ENCODE assay signal across 29 mouse cellular contexts in the genomic region with DNA sequence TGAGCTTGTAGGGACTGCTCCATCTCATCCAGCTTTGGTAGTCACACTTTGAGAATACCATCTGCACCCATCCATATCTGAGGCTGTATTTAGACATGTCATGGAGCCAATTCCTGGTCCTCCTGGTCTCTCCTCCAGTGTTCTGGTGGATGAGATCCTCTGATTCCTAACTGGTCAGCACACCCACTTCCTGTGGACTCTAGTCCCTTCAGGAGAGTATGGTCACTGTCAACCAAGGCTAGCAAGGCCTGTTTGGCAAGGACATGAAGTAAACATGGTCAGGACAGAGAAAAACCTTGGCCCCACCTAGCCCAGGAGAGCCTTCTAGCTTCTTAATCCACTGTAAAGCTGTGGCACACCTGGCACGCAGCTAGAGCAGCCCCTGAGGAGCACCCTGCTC. TPM values are rescaled to one million over a fixed set of nuclear protein-coding genes. Genes with fewer than 3 reads are reported as not detected.
DNase-seq lines count a peak whose midpoint lies in the region; ATAC-seq and TF ChIP-seq lines count a peak whose summit lies in the region.
"Had no signal": no experiment of that assay in that cellular context is flagged by ENCODE, and none has a peak within 500 bp of the region (broad histone marks: within the 10 kb centered on the region; RNA-seq: fewer than 3 reads in every experiment).

No protein-coding gene starts in this region.

- no peak for ATAC-seq in heart, postnatal 0 days (ENCODE audit: insufficient read depth, low read depth)
- ATAC-seq in heart, embryonic 11.5 days (replicated peaks; ENCODE audit: insufficient number of reproducible peaks, low FRiP score, low TSS enrichment) = no peak
- ATAC-seq in megakaryocyte, adult 5-6 weeks (ENCODE audit: poor library complexity, severe bottlenecking) = no peak
- no peak for ATAC-seq in liver, embryonic 13.5 days (ENCODE audit: low read depth)
- ATAC-seq in intestine, embryonic 16.5 days = no peak
- ATAC-seq: forebrain, embryonic 13.5 days; Patski had no signal

- H3K4me1 ChIP-seq in heart, postnatal 0 days (ENCODE audit: control insufficient read depth, insufficient read depth) = peaks cover 72% of the 10 kb centered on the region
- peaks cover 48% of the 10 kb centered on the region for H3K4me1 ChIP-seq in heart, embryonic 11.5 days (ENCODE audit: control insufficient read depth, insufficient read depth, low read length)
- peaks cover 90% of the 10 kb centered on the region for H3K4me1 ChIP-seq in megakaryocyte, embryonic 14.5 days
- H3K4me1 ChIP-seq in liver, embryonic 13.5 days (replicated peaks) = peaks cover 87% of the 10 kb centered on the region
- peaks cover 44% of the 10 kb centered on the region for H3K4me1 ChIP-seq in intestine, embryonic 16.5 days (ENCODE audit: control insufficient read depth, insufficient read depth, low read length)

- no peak overlapping the region for H3K9ac ChIP-seq in heart, postnatal 0 days (replicated peaks; ENCODE audit: low read depth, low read length)
- no peak overlapping the region for H3K9ac ChIP-seq in heart, embryonic 11.5 days (ENCODE audit: low read depth, low read length)
- no peak overlapping the region for H3K9ac ChIP-seq in liver, embryonic 13.5 days
- no peak overlapping the region for H3K9ac ChIP-seq in intestine, embryonic 16.5 days (ENCODE audit: low read depth, low read length)
- H3K9ac ChIP-seq: embryonic facial prominence, embryonic 12.5 days; forebrain, embryonic 13.5 days; hindbrain, embryonic 12.5 days; limb, embryonic 12.5 days; lung, embryonic 14.5 days; neural tube, embryonic 13.5 days had no signal

- no peaks in the 10 kb centered on the region for H3K27me3 ChIP-seq in heart, postnatal 0 days (ENCODE audit: control insufficient read depth, insufficient read depth, low read length)
- H3K27me3 ChIP-seq in heart, embryonic 11.5 days (ENCODE audit: control insufficient read depth, insufficient read depth, low read length) = no peaks in the 10 kb centered on the region
- no peaks in the 10 kb centered on the region for H3K27me3 ChIP-seq in megakaryocyte, embryonic 14.5 days (replicated peaks)
- H3K27me3 ChIP-seq in liver, embryonic 13.5 days = no peaks in the 10 kb centered on the region
- no peaks in the 10 kb centered on the region for H3K27me3 ChIP-seq in intestine, embryonic 16.5 days (replicated peaks; ENCODE audit: control insufficient read depth, insufficient read depth, low read length)
- H3K27me3 ChIP-seq: embryonic facial prominence, embryonic 12.5 days; forebrain, embryonic 13.5 days; hindbrain, embryonic 12.5 days; limb, embryonic 12.5 days; neural tube, embryonic 13.5 days; Patski had no signal

- no peak for DNase-seq in heart, postnatal 0 days (ENCODE audit: low spot score)
- no peak for DNase-seq in liver, embryonic 13.5 days
- no peak for DNase-seq in spleen, postnatal 4 days (ENCODE audit: low spot score in 2 of 2)
- DNase-seq: adrenal gland, postnatal 14 days; cerebellum, postnatal 10 days; gastrocnemius, postnatal 10 days; heart, postnatal 10 days; kidney, adult 9 months; kidney, postnatal 25 days; lung, embryonic 14.5 days; midbrain, embryonic 14.5 days; right cerebral cortex, adult 18-20 months had no signal

- peak overlapping the region; percentile 36 for H3K27ac ChIP-seq in heart, postnatal 0 days (ENCODE audit: low read depth)
- H3K27ac ChIP-seq in heart, embryonic 11.5 days (ENCODE audit: low read depth, low read length) = no peak overlapping the region
- H3K27ac ChIP-seq in liver, embryonic 13.5 days = peak overlapping the region; percentile 24
- H3K27ac ChIP-seq in intestine, embryonic 16.5 days (ENCODE audit: low read length) = no peak overlapping the region
- H3K27ac ChIP-seq: embryonic facial prominence, embryonic 12.5 days; forebrain, embryonic 13.5 days; hindbrain, embryonic 12.5 days; limb, embryonic 12.5 days; neural tube, embryonic 13.5 days had no signal

- no peak for TF ChIP-seq EP300 in heart, postnatal 0 days (IDR thresholded peaks at IDR 0.05; ENCODE audit: low read depth)

- H3K4me3 ChIP-seq in heart, postnatal 0 days (ENCODE audit: low read depth, low read length) = no peak overlapping the region
- H3K4me3 ChIP-seq in heart, embryonic 11.5 days (ENCODE audit: low read depth, low read length) = no peak overlapping the region
- H3K4me3 ChIP-seq in megakaryocyte, embryonic 14.5 days (replicated peaks) = peak overlapping the region; percentile 55
- H3K4me3 ChIP-seq in liver, embryonic 13.5 days (replicated peaks) = no peak overlapping the region
- H3K4me3 ChIP-seq in intestine, embryonic 16.5 days (ENCODE audit: low read length) = no peak overlapping the region
- H3K4me3 ChIP-seq: embryonic facial prominence, embryonic 12.5 days; erythroblast, embryonic 14.5 days; forebrain, embryonic 13.5 days; hindbrain, embryonic 12.5 days; limb, embryonic 12.5 days; neural tube, embryonic 13.5 days had no signal

- H3K4me2 ChIP-seq in heart, postnatal 0 days (ENCODE audit: low read depth, low read length) = no peak overlapping the region
- H3K4me2 ChIP-seq in heart, embryonic 11.5 days = no peak overlapping the region
- no peak overlapping the region for H3K4me2 ChIP-seq in liver, embryonic 13.5 days
- H3K4me2 ChIP-seq in intestine, embryonic 16.5 days (ENCODE audit: low read depth, low read length) = no peak overlapping the region
- H3K4me2 ChIP-seq: embryonic facial prominence, embryonic 12.5 days; forebrain, embryonic 13.5 days; hindbrain, embryonic 12.5 days; limb, embryonic 12.5 days; lung, embryonic 14.5 days; neural tube, embryonic 13.5 days had no signal

- WGBS in heart, postnatal 0 days = 76% methylated on average over 1 of the region's 1 CpGs
- WGBS in heart, embryonic 11.5 days (ENCODE audit: insufficient replicate concordance) = 88% methylated on average over 1 of the region's 1 CpGs
- 78% methylated on average over 1 of the region's 1 CpGs for WGBS in liver, embryonic 13.5 days (ENCODE audit: insufficient replicate concordance)
- 92% methylated on average over 1 of the region's 1 CpGs for WGBS in intestine, embryonic 16.5 days

- TF ChIP-seq CTCF in heart, postnatal 0 days (IDR thresholded peaks at IDR 0.05; ENCODE audit: low read depth) = no peak

- H3K9me3 ChIP-seq in heart, postnatal 0 days (replicated peaks; ENCODE audit: control insufficient read depth, low read length) = no peaks in the 10 kb centered on the region
- no peaks in the 10 kb centered on the region for H3K9me3 ChIP-seq in heart, embryonic 11.5 days (replicated peaks; ENCODE audit: control insufficient read depth, low read length)
- H3K9me3 ChIP-seq in megakaryocyte, embryonic 14.5 days = no peaks in the 10 kb centered on the region
- no peaks in the 10 kb centered on the region for H3K9me3 ChIP-seq in liver, embryonic 13.5 days (replicated peaks)
- H3K9me3 ChIP-seq in intestine, embryonic 16.5 days (ENCODE audit: control insufficient read depth, low read length) = no peaks in the 10 kb centered on the region
- H3K9me3 ChIP-seq: embryonic facial prominence, embryonic 12.5 days; forebrain, embryonic 13.5 days; hindbrain, embryonic 12.5 days; limb, embryonic 12.5 days; neural tube, embryonic 13.5 days had no signal

- H3K36me3 ChIP-seq in heart, postnatal 0 days (replicated peaks; ENCODE audit: control insufficient read depth, insufficient read depth, low read length) = no peaks in the 10 kb centered on the region
- no peaks in the 10 kb centered on the region for H3K36me3 ChIP-seq in heart, embryonic 11.5 days (ENCODE audit: control insufficient read depth, insufficient read depth, low read length)
- H3K36me3 ChIP-seq in megakaryocyte, embryonic 14.5 days (replicated peaks; ENCODE audit: low read length) = peaks cover 2% of the 10 kb centered on the region
- H3K36me3 ChIP-seq in liver, embryonic 13.5 days = no peaks in the 10 kb centered on the region
- no peaks in the 10 kb centered on the region for H3K36me3 ChIP-seq in intestine, embryonic 16.5 days (ENCODE audit: control insufficient read depth, insufficient read depth, low read length)
- H3K36me3 ChIP-seq: embryonic facial prominence, embryonic 12.5 days; hindbrain, embryonic 12.5 days; limb, embryonic 12.5 days; neural tube, embryonic 13.5 days had no signal

RNA-seq across cellular contexts. Expression of gene Zfp787, which starts 4.5 kb away (rescaled TPM):
- total RNA-seq in heart, postnatal 0 days (2014; rRNA removed; ENCODE audit: low replicate concordance) = 84.1 and 86.2 TPM in 2 replicates
- 37.6 and 38.5 TPM in 2 replicates for polyA plus RNA-seq in heart, postnatal 0 days (2015; fragmentation: Nextera tagmentation; extraction: Ambion mirVana)
- polyA plus RNA-seq in heart, embryonic 11.5 days (2014; fragmentation: Nextera tagmentation; extraction: Ambion mirVana) = 9.0 and 13.3 TPM in 2 replicates
- 31.0 and 49.7 TPM in 2 replicates for polyA plus RNA-seq in megakaryocyte, embryonic 14.5 days (2012; ENCODE audit: insufficient read depth, low replicate concordance)
- total RNA-seq in megakaryocyte, adult 5-6 weeks (2015) = 11.9 and 17.0 TPM in 2 replicates
- 25.6 and 25.7 TPM in 2 replicates for total RNA-seq in megakaryocyte, adult 5-6 weeks (2017)
- 9.9 and 12.0 TPM in 2 replicates for polyA plus RNA-seq in liver, embryonic 13.5 days (2015; fragmentation: Nextera tagmentation; extraction: Ambion mirVana)
- 20.6 and 20.9 TPM in 2 replicates for polyA plus RNA-seq in intestine, embryonic 16.5 days (2015; fragmentation: Nextera tagmentation; extraction: Ambion mirVana)

RNA-seq across cellular contexts. Expression of gene Zfp444, which starts 20.8 kb away (rescaled TPM):
- 24.2 and 58.7 TPM in 2 replicates for total RNA-seq in heart, postnatal 0 days (2014; rRNA removed; ENCODE audit: low replicate concordance)
- polyA plus RNA-seq in heart, postnatal 0 days (2015; fragmentation: Nextera tagmentation; extraction: Ambion mirVana) = 20.7 and 28.0 TPM in 2 replicates
- polyA plus RNA-seq in heart, embryonic 11.5 days (2014; fragmentation: Nextera tagmentation; extraction: Ambion mirVana) = 30.9 and 31.4 TPM in 2 replicates
- polyA plus RNA-seq in megakaryocyte, embryonic 14.5 days (2012; ENCODE audit: insufficient read depth, low replicate concordance) = 42.1 and 48.4 TPM in 2 replicates
- 2.0 and 3.6 TPM in 2 replicates for total RNA-seq in megakaryocyte, adult 5-6 weeks (2015)
- 4.1 and 8.0 TPM in 2 replicates for total RNA-seq in megakaryocyte, adult 5-6 weeks (2017)
- 19.6 and 21.0 TPM in 2 replicates for polyA plus RNA-seq in liver, embryonic 13.5 days (2015; fragmentation: Nextera tagmentation; extraction: Ambion mirVana)
- polyA plus RNA-seq in intestine, embryonic 16.5 days (2015; fragmentation: Nextera tagmentation; extraction: Ambion mirVana) = 34.6 and 35.3 TPM in 2 replicates

RNA-seq across cellular contexts. Expression of gene Galp, which starts 45.6 kb away (rescaled TPM):
- not detected in 2 replicates for total RNA-seq in heart, postnatal 0 days (2014; rRNA removed; ENCODE audit: low replicate concordance)
- polyA plus RNA-seq in heart, postnatal 0 days (2015; fragmentation: Nextera tagmentation; extraction: Ambion mirVana) = not detected in 2 replicates
- polyA plus RNA-seq in heart, embryonic 11.5 days (2014; fragmentation: Nextera tagmentation; extraction: Ambion mirVana) = not detected in 2 replicates
- polyA plus RNA-seq in megakaryocyte, embryonic 14.5 days (2012; ENCODE audit: insufficient read depth, low replicate concordance) = not detected in 2 replicates
- total RNA-seq in megakaryocyte, adult 5-6 weeks (2015) = not detected in 2 replicates
- not detected in 2 replicates for total RNA-seq in megakaryocyte, adult 5-6 weeks (2017)
- polyA plus RNA-seq in liver, embryonic 13.5 days (2015; fragmentation: Nextera tagmentation; extraction: Ambion mirVana) = not detected in 2 replicates
- not detected in 2 replicates for polyA plus RNA-seq in intestine, embryonic 16.5 days (2015; fragmentation: Nextera tagmentation; extraction: Ambion mirVana)
- total RNA-seq: adrenal gland, postnatal 14 days; gastrocnemius, postnatal 10 days; heart, adult 8-10 months; heart, postnatal 10 days; megakaryocyte progenitor cell, adult 5-6 weeks had no signal
- polyA plus RNA-seq: activated CD4-positive, CD25-positive, alpha-beta regulatory T cell, adult 4 months; embryonic facial prominence, embryonic 12.5 days; erythroblast, embryonic 14.5 days; forebrain, embryonic 13.5 days; frontal cortex, adult 2 months; hindbrain, embryonic 12.5 days; limb, embryonic 12.5 days; lung, embryonic 14.5 days; midbrain, embryonic 14.5 days; neural tube, embryonic 13.5 days; Patski; small intestine, adult 2 months; thymus, postnatal 0 days had no signal

Comparison
In these comparisons a context has a peak if more than half of its experiments do, and no peak if none do; other contexts are left out.
1. H3K27ac ChIP-seq: peak in heart, postnatal 0 days (single experiment) and liver, embryonic 13.5 days (single experiment); none in heart, embryonic 11.5 days (single experiment) and intestine, embryonic 16.5 days (single experiment).